Mouse (Mus musculus) splenic B cell, adult 2 months (primary cell): ENCODE measurements at regions not wholly inside any gene's neighbourhood (a gene's known extent, or its start where the extent isn't known, plus 50 kb on each side); places are given as distances from the start of the nearest gene placed in this dataset.

Experiments
- DNase-seq: peaks from one replicate; pipeline ENCODE4 v3.0.0-alpha.2; 2011; ENCODE audit warnings: low read depth, low spot score
- H3K27me3 ChIP-seq: 2 replicates; pipeline ENCODE4 v1.6.1; 2012; ENCODE audit warnings: mild to moderate bottlenecking, low read length, moderate library complexity, mixed read lengths; ENCODE audit not compliant: control insufficient read depth, poor library complexity, insufficient read depth, severe bottlenecking
- H3K36me3 ChIP-seq: 2 replicates; pipeline ENCODE4 v1.6.1; 2012; ENCODE audit warnings: mild to moderate bottlenecking, low read length, moderate library complexity, mixed read lengths; ENCODE audit not compliant: control insufficient read depth, poor library complexity, insufficient read depth, severe bottlenecking

GRCm38 (mm10) chr9:120721451-120722123 lies 150.3 kb downstream of the Rpl14 start:
- H3K36me3 ChIP-seq, result no peaks in the 10 kb centered on the region
- DNase-seq, result no peak

GRCm38 (mm10) chr9:120723026-120723425 lies 151.8 kb downstream of the Rpl14 start:
- no peak for DNase-seq
- no peaks in the 10 kb centered on the region for H3K36me3 ChIP-seq
- H3K27me3 ChIP-seq, result no peaks in the 10 kb centered on the region

More at GRCm38 (mm10) chr9:120721451-120722123, 150.3 kb downstream of the Rpl14 start:
- H3K27me3 ChIP-seq, result no peaks in the 10 kb centered on the region

- DNase-seq, result no peak
- no peaks in the 10 kb centered on the region for H3K36me3 ChIP-seq
- no peaks in the 10 kb centered on the region for H3K27me3 ChIP-seq
Observed at GRCm38 (mm10) chr9:120731952-120732622, 160.8 kb downstream of the Rpl14 start.

GRCm38 (mm10) chr9:120732650-120733293 lies 161.5 kb downstream of the Rpl14 start:
- no peaks in the 10 kb centered on the region for H3K36me3 ChIP-seq
- H3K27me3 ChIP-seq, result no peaks in the 10 kb centered on the region
- no peak for DNase-seq

GRCm38 (mm10) chr9:120733681-120734465 lies 162.6 kb downstream of the Rpl14 start:
- no peak for DNase-seq
- Histone ChIP-seq H3K27me3 (no peaks in the 10 kb centered on the region), H3K36me3 (no peaks in the 10 kb centered on the region)

GRCm38 (mm10) chr9:120735217-120735616 lies 164.0 kb downstream of the Rpl14 start:
- Histone ChIP-seq H3K36me3 (no peaks in the 10 kb centered on the region), H3K27me3 (no peaks in the 10 kb centered on the region)
- DNase-seq, result no peak

GRCm38 (mm10) chr9:120737956-120738355 lies 166.7 kb downstream of the Rpl14 start:
- Histone ChIP-seq H3K27me3 (no peaks in the 10 kb centered on the region), H3K36me3 (no peaks in the 10 kb centered on the region)
- DNase-seq, result no peak

- Histone ChIP-seq H3K36me3 (no peaks in the 10 kb centered on the region), H3K27me3 (no peaks in the 10 kb centered on the region)
- no peak for DNase-seq
Observed at GRCm38 (mm10) chr9:120739199-120739952, 168.1 kb downstream of the Rpl14 start.

GRCm38 (mm10) chr9:120739953-120740524 lies 168.8 kb downstream of the Rpl14 start:
- Histone ChIP-seq H3K27me3 (no peaks in the 10 kb centered on the region), H3K36me3 (no peaks in the 10 kb centered on the region)
- no peak for DNase-seq

GRCm38 (mm10) chr9:120741521-120741920 lies 170.3 kb downstream of the Rpl14 start:
- Histone ChIP-seq H3K27me3 (no peaks in the 10 kb centered on the region), H3K36me3 (no peaks in the 10 kb centered on the region)
- no peak for DNase-seq

- DNase-seq, result no peak
- Histone ChIP-seq H3K36me3 (no peaks in the 10 kb centered on the region), H3K27me3 (no peaks in the 10 kb centered on the region)
Observed at GRCm38 (mm10) chr9:120743455-120743854, 172.2 kb downstream of the Rpl14 start.

GRCm38 (mm10) chr9:120745674-120746073 lies 174.4 kb downstream of the Rpl14 start:
- H3K27me3 ChIP-seq, result no peaks in the 10 kb centered on the region
- no peaks in the 10 kb centered on the region for H3K36me3 ChIP-seq
- no peak for DNase-seq

- Histone ChIP-seq H3K27me3 (no peaks in the 10 kb centered on the region), H3K36me3 (no peaks in the 10 kb centered on the region)
- DNase-seq, result no peak
Observed at GRCm38 (mm10) chr9:120750820-120751219, 178.2 kb upstream of the Ctnnb1 start.
